8 mouse cellular contexts compared by ENCODE assay signal in genomic region chr3:96161869-96162840, GRCm38 (mm10). TPM values are rescaled to one million over a fixed set of nuclear protein-coding genes. Genes with fewer than 3 reads are reported as not detected.
DNase-seq lines count a peak whose midpoint lies in the region; ATAC-seq lines count a peak whose summit lies in the region.

Gene Mtmr11, plus strand, starts transcription at chr3:96162004.

- H3K36me3 ChIP-seq in forebrain, embryonic 15.5 days = no peaks in the 10 kb centered on the region
- peaks cover 8% of the 10 kb centered on the region; the same call in 1 of the 2 replicates for H3K36me3 ChIP-seq in intestine, embryonic 14.5 days (ENCODE audit: control insufficient read depth, insufficient read depth, low read length)
- no peaks in the 10 kb centered on the region for H3K36me3 ChIP-seq in liver, embryonic 16.5 days (ENCODE audit: control insufficient read depth, insufficient read depth)

- H3K27me3 ChIP-seq in forebrain, embryonic 15.5 days = no peaks in the 10 kb centered on the region
- no peaks in the 10 kb centered on the region for H3K27me3 ChIP-seq in intestine, embryonic 14.5 days (replicated peaks; ENCODE audit: control insufficient read depth, insufficient read depth, low read length)
- H3K27me3 ChIP-seq in liver, embryonic 16.5 days (ENCODE audit: control insufficient read depth, insufficient read depth, low read depth, low read length) = peaks cover 34% of the 10 kb centered on the region

- no peak for DNase-seq in frontal cortex, postnatal 14 days (ENCODE audit: low spot score in 2 of 2)
- DNase-seq in adrenal gland, postnatal 10 days = peak; percentile 41
- DNase-seq in intestine, embryonic 14.5 days (ENCODE audit: low spot score) = peak; percentile 82
- peak; percentile 29 for DNase-seq in testis, postnatal 10 days (ENCODE audit: low spot score)
- DNase-seq in thymus, postnatal 10 days (ENCODE audit: low spot score in 2 of 2) = no peak

- no peaks in the 10 kb centered on the region for H3K9me3 ChIP-seq in forebrain, embryonic 15.5 days
- H3K9me3 ChIP-seq in intestine, embryonic 14.5 days (ENCODE audit: control insufficient read depth, low read length) = no peaks in the 10 kb centered on the region
- no peaks in the 10 kb centered on the region for H3K9me3 ChIP-seq in liver, embryonic 16.5 days (replicated peaks; ENCODE audit: control insufficient read depth, low read length)

- peak within 1 kb of the TSS; percentile 95 for H3K4me2 ChIP-seq in forebrain, embryonic 15.5 days (replicated peaks)
- H3K4me2 ChIP-seq in intestine, embryonic 14.5 days (ENCODE audit: low read length) = peak within 1 kb of the TSS; percentile 96
- peak within 1 kb of the TSS; percentile 61 for H3K4me2 ChIP-seq in liver, embryonic 16.5 days (ENCODE audit: low read depth, low read length)

- peak within 1 kb of the TSS; percentile 44 for H3K4me3 ChIP-seq in forebrain, embryonic 15.5 days
- H3K4me3 ChIP-seq in intestine, embryonic 14.5 days (ENCODE audit: low read depth, low read length) = peak within 1 kb of the TSS; percentile 65
- peak within 1 kb of the TSS; percentile 47 for H3K4me3 ChIP-seq in liver, embryonic 16.5 days (ENCODE audit: low read depth, low read length)

- H3K4me1 ChIP-seq in forebrain, embryonic 15.5 days = peaks cover 20% of the 10 kb centered on the region
- H3K4me1 ChIP-seq in intestine, embryonic 14.5 days (replicated peaks; ENCODE audit: control insufficient read depth, insufficient read depth, low read length) = peaks cover 23% of the 10 kb centered on the region
- peaks cover 4% of the 10 kb centered on the region for H3K4me1 ChIP-seq in liver, embryonic 16.5 days (ENCODE audit: control insufficient read depth, low read depth, low read length)

- WGBS in forebrain, embryonic 15.5 days = 7% methylated on average over 16 of the region's 16 CpGs
- 3% methylated on average over 16 of the region's 16 CpGs for WGBS in intestine, embryonic 14.5 days
- 10% methylated on average over 16 of the region's 16 CpGs for WGBS in liver, embryonic 16.5 days (ENCODE audit: insufficient replicate concordance)

- peak; percentile 7; the same call in 1 of the 2 replicates for ATAC-seq in frontal cortex, adult (ENCODE audit: low TSS enrichment)
- peak; percentile 37 for ATAC-seq in forebrain, embryonic 15.5 days (replicated peaks)
- peak; percentile 14; the same call in 1 of the 2 replicates for ATAC-seq in intestine, embryonic 14.5 days (replicated peaks; ENCODE audit: low FRiP score, low TSS enrichment, low read depth)
- no peak for ATAC-seq in liver, embryonic 16.5 days (ENCODE audit: low read depth)

- H3K27ac ChIP-seq in forebrain, embryonic 15.5 days (replicated peaks) = peak within 1 kb of the TSS; percentile 51
- peak within 1 kb of the TSS; percentile 87 for H3K27ac ChIP-seq in intestine, embryonic 14.5 days (ENCODE audit: low read depth)
- H3K27ac ChIP-seq in liver, embryonic 16.5 days (ENCODE audit: low read length) = peak within 1 kb of the TSS; percentile 79

- peak within 1 kb of the TSS; percentile 55 for H3K9ac ChIP-seq in forebrain, embryonic 15.5 days (replicated peaks)
- peak within 1 kb of the TSS; percentile 65 for H3K9ac ChIP-seq in intestine, embryonic 14.5 days (ENCODE audit: low read length)
- peak within 1 kb of the TSS; percentile 46 for H3K9ac ChIP-seq in liver, embryonic 16.5 days (ENCODE audit: low read depth, low read length)

RNA-seq across cellular contexts. Expression of gene Mtmr11, which starts in this region (rescaled TPM):
- total RNA-seq in adrenal gland, postnatal 10 days (2021) = 10 to 100 TPM; 13.0 to 17.1 TPM
- polyA plus RNA-seq in forebrain, embryonic 15.5 days (2015; fragmentation: Nextera tagmentation; extraction: Ambion mirVana) = 10.0 and 11.2 TPM in 2 replicates
- 27.7 and 28.8 TPM in 2 replicates for polyA plus RNA-seq in intestine, embryonic 14.5 days (2014; fragmentation: Nextera tagmentation; extraction: Ambion mirVana)
- polyA plus RNA-seq in liver, embryonic 16.5 days (2015; fragmentation: Nextera tagmentation; extraction: Ambion mirVana) = 2.6 and 4.2 TPM in 2 replicates

Comparison
In these comparisons a context has a peak if more than half of its experiments do, and no peak if none do; other contexts are left out.
1. DNase-seq: peak in adrenal gland, postnatal 10 days (single experiment), intestine, embryonic 14.5 days (single experiment) and testis, postnatal 10 days (single experiment); none in frontal cortex, postnatal 14 days (0 of 2) and thymus, postnatal 10 days (0 of 2).
2. Peak in every context shown above with its lines, with median percentiles within 50 percentile points of each other: H3K27ac ChIP-seq, H3K4me2 ChIP-seq, H3K4me3 ChIP-seq and H3K9ac ChIP-seq.